Mouse (Mus musculus) CH12.LX (cell line): ENCODE measurements around the gene Scn8a.

Experiments
- CHD1 ChIP-seq: IDR thresholded peaks from 2 replicates; pipeline ENCODE4 v1.6.1; 2012; ENCODE audit warnings: low read depth, low read length, improper control_type of control experiment, inconsistent platforms
- CHD2 ChIP-seq: IDR thresholded peaks from 2 replicates; pipeline ENCODE4 v1.6.1; 2011; ENCODE audit warnings: low read length, improper control_type of control experiment
- E2F4 ChIP-seq: IDR thresholded peaks from 2 replicates; pipeline ENCODE4 v1.6.1; 2011; ENCODE audit warnings: low read depth, low read length, improper control_type of control experiment; ENCODE audit not compliant: insufficient replicate concordance
- KAT2A ChIP-seq: IDR thresholded peaks from 2 replicates; pipeline ENCODE4 v1.6.1; 2012; ENCODE audit warnings: low read length, improper control_type of control experiment, inconsistent platforms; ENCODE audit not compliant: insufficient replicate concordance
- MAFK ChIP-seq: IDR thresholded peaks from 2 replicates; pipeline ENCODE4 v1.6.1; 2011; ENCODE audit warnings: low read length, improper control_type of control experiment; ENCODE audit not compliant: insufficient replicate concordance
- POLR2A ChIP-seq: IDR thresholded peaks from 2 replicates; pipeline ENCODE4 v1.6.1; 2011; ENCODE audit warnings: low read depth, mild to moderate bottlenecking, improper control_type of control experiment, low read length
- UBTF ChIP-seq: IDR thresholded peaks from 2 replicates; pipeline ENCODE4 v1.6.1; 2012; ENCODE audit warnings: low read depth, mild to moderate bottlenecking, inconsistent platforms, low read length, improper control_type of control experiment, moderate library complexity

GRCm38 (mm10) chr15:100869558-100869957 lies at the start of gene Scn8a:
- TF ChIP-seq MAFK (no peak), UBTF (no peak), KAT2A (no peak), E2F4 (no peak), CHD2 (no peak), CHD1 (no peak), POLR2A (no peak)
